Mouse (Mus musculus) G1E (cell line): ENCODE measurements around the gene B9d2.

ENCODE experiments used
- CTCF ChIP-seq: IDR thresholded peaks from 2 replicates; pipeline ENCODE4 v1.5.1; 2012; ENCODE audit warnings: low read depth, low read length, inconsistent platforms, mixed read lengths
- GATA1 ChIP-seq: IDR thresholded peaks from 2 replicates; pipeline ENCODE4 v1.6.1; 2012; ENCODE audit warnings: borderline replicate concordance, low read length, inconsistent platforms, mixed read lengths
- POLR2AphosphoS5 ChIP-seq: IDR thresholded peaks from 2 replicates; pipeline ENCODE4 v1.6.1; 2012; ENCODE audit warnings: low read depth, low read length, inconsistent platforms; ENCODE audit not compliant: insufficient replicate concordance
- TAL1 ChIP-seq: conservative IDR thresholded peaks from 2 replicates; pipeline ENCODE4 v1.6.1; 2012; ENCODE audit warnings: low read depth, low read length, inconsistent platforms, mixed read lengths

DNA sequence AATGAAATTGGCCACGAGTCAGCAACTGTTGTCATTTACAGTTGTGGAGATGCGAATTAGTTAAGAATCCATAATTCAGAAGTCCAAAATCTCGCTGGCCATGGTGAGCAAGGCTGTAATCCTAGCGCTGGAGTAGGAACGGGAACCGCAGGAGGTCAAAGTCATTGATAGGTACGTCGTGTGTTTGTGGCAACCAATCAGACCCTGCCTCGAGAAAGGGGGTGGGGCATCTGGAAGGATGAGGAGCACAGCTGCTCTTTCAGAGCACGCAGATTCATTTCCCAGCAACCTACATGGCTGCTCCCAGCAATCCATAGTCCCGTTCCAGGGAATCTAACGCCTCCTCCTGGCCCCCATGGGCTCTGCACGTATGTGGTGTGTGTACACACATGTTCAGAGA is 19.3 kb downstream of the B9d2 start:
- no peak for TF ChIP-seq CTCF
- TF ChIP-seq POLR2AphosphoS5 = no peak
- TF ChIP-seq GATA1 = no peak
- no peak for TF ChIP-seq TAL1
